Mouse (Mus musculus) bone marrow macrophage, adult 2 months (primary cell): ENCODE data around the gene Plod2.

Experiments used
- CTCF ChIP-seq: IDR thresholded peaks from 2 replicates; pipeline ENCODE4 v1.5.1; 2012; ENCODE audit warnings: low read depth, mild to moderate bottlenecking, low read length, moderate library complexity
- POLR2A ChIP-seq: IDR thresholded peaks from 2 replicates; pipeline ENCODE4 v1.6.1; 2012; ENCODE audit warnings: mild to moderate bottlenecking, low read depth, low read length, borderline replicate concordance

DNA sequence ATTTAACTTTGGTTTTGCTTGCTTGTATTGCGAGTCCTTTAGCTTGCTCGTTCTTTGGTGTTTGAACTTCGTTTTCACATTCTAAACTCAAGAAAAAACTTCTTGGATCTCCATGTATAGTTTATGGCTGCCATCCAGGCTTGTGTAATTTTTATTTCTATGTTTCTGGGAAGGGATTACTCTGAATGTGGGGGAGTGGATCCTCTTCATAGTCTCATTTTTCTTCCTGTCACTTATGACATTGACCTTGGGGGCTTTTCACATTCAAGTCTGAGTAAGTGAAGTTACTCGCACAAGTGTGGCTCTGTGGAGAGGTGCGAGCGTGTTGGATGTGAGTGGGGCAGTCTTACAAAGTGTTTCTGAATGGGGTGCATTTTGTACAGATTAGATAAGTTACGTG is 25.5 kb downstream of the Plod2 start:
- TF ChIP-seq POLR2A: no peak
- TF ChIP-seq CTCF: no peak
